Mouse (Mus musculus) cerebellum, adult 11 months (tissue): ENCODE measurements around the gene Asl.
A peak's percentile ranks its signal among the peaks of the same experiment; 100 is the strongest.
"Not testable (repeated sequence)": the region's sequence is repeated elsewhere in the genome, so short reads cannot be mapped to it uniquely, and the experiment has no call there.

Experiments used
- DNase-seq: peaks from one replicate; pipeline ENCODE4 v3.0.0; 2022

The Asl gene

GRCm38 (mm10) chr5:130044201-130044695 is 15.2 kb upstream of the Asl start:
- DNase-seq = peak; percentile 79

DNA sequence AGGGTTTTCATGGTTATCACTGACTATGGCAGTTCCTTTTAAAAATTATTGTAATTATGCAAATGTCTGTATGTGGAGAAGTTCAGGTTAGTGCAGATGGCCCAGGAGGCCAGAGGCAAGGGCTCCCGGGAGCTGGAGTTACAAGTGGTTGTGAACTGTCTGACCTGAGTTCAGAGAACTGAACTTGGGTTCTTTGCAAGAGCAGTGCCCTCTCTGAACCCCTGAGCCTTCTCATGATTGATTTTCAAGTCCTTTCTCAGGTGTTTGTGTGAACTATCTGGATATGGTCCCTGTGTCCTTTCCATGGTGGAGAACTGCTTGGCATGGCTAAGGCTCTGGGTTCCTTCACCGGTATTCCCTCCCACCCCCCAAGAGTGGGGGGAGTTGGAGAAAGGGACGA is 14.7 kb upstream of the Asl start:
- DNase-seq = no peak

DNA sequence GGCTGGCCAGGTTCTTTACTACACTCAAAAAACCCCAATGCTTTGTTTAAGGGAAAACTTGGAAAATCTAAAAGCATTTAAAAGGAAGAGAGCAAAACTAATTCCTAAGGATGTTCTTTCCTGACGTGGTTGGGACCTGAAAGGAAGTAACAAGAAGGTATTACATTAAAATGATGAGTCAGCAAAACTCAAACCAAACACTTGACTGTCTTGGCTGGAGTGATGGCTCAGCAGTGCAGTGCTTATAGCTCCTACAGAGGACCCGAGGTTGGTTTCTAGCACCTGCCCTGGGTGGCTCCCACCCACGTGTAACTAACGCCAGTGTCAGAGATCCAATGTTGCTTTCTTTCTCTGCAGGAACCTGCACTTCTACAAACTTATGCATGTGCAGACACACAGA is 12.2 kb upstream of the Asl start:
- DNase-seq = no peak

DNA sequence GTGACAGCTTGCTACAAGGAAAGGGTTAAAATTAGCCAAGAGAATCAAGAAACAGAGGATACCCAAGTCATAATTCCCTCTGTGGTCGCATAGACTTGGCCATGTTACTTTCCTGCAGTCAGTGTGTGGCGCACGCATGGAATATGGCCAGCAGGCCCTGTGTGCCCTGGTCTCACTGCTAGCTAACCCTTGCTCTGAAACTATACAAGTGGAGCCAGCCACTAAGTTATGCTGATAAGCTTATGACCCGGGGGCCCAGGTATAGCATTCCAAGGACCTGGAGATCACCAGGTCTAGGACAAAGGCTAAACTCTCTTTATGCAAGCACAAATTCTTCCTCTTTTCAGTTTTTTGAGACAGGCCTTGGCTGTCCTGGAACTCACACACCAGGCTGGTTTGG is 11.8 kb upstream of the Asl start:
- DNase-seq = no peak

DNA sequence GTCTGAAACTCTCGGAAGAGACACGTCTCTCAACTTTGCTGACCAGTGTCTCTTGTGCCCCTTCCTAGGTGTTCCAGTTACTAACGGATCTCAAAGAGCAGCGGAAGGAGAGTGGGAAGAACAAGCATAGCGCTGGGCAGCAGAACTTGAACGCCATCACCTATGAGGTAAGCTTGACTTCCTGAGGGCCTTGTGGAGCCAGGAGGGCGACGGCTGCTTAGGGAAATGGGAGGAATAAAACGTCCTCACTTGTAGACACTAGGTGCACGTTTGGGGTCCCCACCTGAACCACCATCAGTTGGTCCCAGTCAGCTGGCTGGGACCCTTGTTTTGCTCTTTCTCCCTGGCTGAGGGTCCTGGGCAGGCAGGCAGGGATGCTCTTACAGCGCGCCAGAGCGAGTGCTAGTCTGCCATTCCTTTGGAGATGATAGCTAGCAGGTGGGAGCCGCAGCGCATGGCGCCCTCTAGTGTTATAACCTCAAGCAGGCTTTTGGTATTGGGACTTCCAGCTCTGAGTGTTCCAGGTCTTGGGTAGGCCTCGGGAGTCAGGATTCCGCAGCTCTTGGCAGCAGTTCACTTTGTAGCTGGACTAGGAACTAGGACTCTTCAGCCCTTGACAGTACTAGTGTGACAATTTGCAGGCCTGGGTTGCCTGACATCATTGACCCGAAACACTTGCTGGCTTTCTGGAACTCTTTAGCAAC is 8.9 kb upstream of the Asl start:
- DNase-seq = peak; percentile 63

GRCm38 (mm10) chr5:130036300-130036699 is 7.3 kb upstream of the Asl start:
- not testable (repeated sequence) for DNase-seq

DNA sequence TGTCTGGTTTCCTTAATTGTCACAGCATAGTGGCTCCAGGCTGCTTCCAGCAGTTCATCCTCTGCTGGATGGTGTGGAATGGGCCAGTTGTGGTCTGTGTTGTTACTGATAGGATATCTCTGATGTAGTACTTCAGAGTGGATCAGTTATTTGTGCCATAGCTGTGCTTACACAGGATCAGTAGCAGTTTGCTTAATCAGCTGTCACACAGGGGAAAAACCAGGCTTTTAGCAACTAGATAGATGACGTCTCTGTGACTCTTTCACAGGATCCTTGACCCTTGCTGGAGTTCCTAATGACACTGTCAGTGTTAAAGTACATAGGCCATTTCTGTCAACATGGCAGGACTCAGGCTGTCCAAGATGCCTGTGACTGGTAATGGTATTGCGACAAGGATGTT is 4.8 kb upstream of the Asl start:
- DNase-seq = no peak

- DNase-seq = no peak
These were observed 2.7 kb upstream of the Asl start for GRCm38 (mm10) chr5:130031410-130032390.

- DNase-seq = no peak
These were observed 1.4 kb downstream of the Asl start for GRCm38 (mm10) chr5:130027696-130028095.

DNA sequence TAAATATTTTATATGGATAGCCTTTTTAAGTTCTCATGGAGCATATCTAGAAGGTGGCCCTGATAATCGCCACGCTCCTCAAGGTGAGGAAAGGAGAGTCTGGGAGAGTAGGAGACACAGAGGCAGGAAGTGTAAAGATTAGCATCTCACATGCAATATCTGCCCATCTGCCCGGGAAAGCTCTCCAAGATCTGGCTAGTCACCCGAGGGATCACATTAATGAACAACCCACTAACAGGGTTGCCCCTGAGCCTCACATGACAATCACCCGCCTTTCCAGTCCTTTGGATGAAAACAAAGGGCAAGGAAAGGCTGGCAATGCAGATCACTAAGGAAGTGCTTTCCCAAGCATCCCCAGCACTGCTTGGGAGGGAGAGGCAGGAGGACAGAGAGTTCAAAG is 1.9 kb downstream of the Asl start:
- DNase-seq = no peak

DNA sequence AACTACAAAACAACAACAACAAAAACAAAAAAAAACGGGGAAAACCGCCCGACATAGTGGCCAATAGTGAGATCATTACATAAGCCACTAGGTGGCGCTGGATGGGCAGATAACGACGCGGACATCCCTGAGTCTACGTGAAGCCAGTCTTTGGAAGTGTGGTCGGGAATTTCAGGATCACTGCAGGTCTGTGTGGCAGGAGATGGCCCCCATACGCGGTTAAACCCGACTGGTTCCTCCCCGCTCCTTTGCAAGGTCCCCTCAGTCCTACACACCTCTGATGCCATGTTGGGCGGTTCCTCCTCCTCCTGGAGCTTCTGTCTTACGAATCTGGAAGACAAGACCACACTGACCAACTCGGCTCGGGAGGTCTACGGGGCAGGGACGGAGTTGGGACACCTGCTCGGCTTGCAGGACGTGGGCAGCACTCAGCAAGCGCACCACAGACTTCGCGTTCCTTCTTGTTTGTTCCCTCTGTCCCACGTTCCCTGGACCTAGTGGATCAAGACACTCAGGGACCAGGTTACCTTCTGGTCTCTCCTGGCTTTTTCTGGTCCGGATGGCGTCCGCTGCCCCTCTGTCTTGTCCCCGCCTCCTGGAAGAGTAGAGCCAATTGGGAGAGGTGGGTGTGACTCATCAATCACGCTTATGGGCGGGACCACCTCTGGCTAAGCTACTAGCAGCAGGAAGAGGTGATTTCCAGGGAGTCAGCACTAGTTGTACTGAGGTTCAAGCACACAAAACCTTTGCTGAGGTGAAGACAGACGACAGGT is 5.1 kb downstream of the Asl start:
- peak; percentile 72 for DNase-seq

DNA sequence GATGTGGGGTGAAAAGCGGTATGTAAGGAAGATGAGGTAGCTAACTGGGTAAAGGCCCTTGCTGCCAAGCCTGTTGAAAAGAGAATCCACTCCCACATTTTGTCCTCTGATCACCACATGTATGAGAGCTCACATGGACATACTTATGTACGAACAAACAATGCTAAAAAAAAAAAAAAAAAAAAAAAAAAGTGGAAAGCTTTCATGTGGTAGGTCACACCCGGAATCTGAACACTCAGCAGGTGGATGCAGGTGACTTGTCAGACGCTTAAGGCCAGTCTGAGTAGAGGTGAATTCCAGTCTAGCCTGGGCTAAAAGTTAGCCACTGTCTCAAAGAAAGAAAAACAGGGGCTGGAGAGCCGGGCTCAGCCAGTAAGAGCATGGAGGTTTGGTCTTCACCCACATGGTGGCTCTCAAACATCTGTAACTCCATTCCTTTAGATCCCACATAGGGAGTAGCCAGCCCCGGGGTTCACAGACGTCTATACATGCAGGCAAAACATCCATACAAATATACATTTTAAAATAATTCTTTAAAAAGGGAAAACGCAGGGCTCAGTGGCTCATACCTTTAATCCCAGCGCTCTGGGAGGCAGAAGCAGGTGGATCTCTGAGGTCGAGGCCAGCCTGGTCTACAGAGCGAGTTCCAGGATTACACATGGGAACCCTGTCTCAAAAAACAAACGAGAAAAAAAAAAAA is 5.8 kb downstream of the Asl start:
- no peak for DNase-seq

- no peak for DNase-seq
These were observed 6.7 kb downstream of the Asl start for GRCm38 (mm10) chr5:130022366-130022765.

- DNase-seq = no peak
These were observed 7.6 kb downstream of the Asl start for GRCm38 (mm10) chr5:130021361-130021966.

GRCm38 (mm10) chr5:130019461-130019860 is 9.6 kb downstream of the Asl start:
- no peak for DNase-seq

DNA sequence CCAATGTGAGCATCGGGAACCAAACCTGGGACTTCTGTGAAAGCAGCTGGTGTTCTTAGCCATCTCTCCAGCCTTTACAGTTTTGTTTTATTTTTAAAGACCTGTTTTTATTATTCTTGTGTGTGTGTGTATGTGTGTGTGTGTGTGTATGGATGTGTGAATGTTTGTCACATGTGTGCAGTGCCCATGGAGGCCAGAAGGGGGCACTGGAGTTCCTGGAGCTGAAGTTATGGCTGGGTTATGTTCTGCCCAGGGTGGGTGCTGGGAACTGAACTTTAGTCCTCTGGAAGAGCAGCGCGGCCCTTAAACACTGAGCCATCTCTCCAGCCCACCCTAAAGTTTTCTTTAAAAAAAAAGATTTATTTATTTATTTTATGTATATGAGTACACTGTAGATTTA is 13.9 kb downstream of the Asl start:
- DNase-seq = no peak

- DNase-seq = no peak
These were observed 18.1 kb downstream of the Asl start for GRCm38 (mm10) chr5:130010961-130011360.

GRCm38 (mm10) chr5:130009784-130010183 is 19.3 kb downstream of the Asl start:
- DNase-seq = no peak

DNA sequence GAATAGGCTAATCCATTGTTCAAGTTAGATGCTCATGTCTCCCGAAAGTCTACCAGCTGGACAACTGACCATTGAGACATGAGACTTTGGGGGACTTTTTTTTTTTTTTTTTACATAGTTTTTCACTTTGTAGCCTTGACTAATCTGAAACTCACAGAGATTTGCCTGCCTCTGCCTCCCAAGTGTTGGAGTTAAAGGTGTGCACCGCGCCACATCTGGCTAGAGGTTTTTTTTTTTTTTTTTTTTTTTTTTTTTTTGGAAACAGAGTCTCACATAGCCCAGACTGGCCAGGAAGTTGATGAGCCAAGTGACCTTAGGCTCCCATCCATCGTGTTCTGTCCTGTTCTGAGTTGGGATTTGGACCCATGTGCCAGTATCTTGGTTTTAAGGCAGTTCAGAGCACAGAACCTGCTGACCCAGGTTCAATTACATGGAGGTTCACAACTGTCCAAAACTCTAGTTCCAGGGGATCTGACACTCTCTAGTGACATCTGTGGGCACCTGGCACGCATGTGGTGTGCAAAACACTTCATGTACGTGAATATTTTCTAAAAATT is 20.9 kb downstream of the Asl start:
- no peak for DNase-seq

- DNase-seq = no peak
These were observed 21.7 kb downstream of the Asl start for GRCm38 (mm10) chr5:130007344-130007743.

- no peak for DNase-seq
These were observed 25.8 kb downstream of the Asl start for GRCm38 (mm10) chr5:130003229-130003628.
